Mouse (Mus musculus) heart, adult 2 months (tissue): ENCODE data around the gene H1f0.

Source experiments
- CTCF ChIP-seq: fragments of 200-600 bp; IDR thresholded peaks from 2 replicates; pipeline ENCODE4 v1.8.1; 2022; ENCODE audit warnings: antibody characterized with exemption, mild to moderate bottlenecking, moderate library complexity
- EP300 ChIP-seq: fragments of 200-500 bp; IDR thresholded peaks from 2 replicates; pipeline ENCODE4 v1.6.1; 2011; ENCODE audit warnings: low read depth, low read length, control low read depth; ENCODE audit not compliant: insufficient read depth
- POLR2A ChIP-seq: fragments of 200-500 bp; IDR thresholded peaks from 2 replicates; pipeline ENCODE4 v1.6.1; 2011; ENCODE audit warnings: mild to moderate bottlenecking, low read depth, low read length, control low read depth; ENCODE audit not compliant: insufficient read depth

DNA sequence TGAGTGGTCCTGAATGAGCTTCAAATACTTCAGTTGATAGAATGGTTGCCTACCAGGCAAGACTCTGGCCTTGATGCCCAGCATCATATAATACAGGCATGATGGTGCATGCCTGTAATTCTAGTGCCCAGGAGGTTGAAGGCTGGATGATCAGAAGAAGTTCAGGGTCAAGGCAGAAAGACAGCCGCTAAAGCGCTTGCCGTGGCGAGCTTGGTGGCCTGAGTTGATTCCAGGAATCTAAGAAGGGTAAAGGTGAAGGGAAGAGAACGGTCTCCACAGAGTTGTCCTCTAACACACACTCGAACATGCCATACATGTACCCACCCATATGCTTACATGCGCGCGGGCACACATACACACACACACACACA, 38.2 kb upstream of the H1f0 start:
- TF ChIP-seq CTCF (no peak), POLR2A (no peak), EP300 (no peak)
